ENCODE assay signal across 35 mouse cellular contexts in the genomic region with DNA sequence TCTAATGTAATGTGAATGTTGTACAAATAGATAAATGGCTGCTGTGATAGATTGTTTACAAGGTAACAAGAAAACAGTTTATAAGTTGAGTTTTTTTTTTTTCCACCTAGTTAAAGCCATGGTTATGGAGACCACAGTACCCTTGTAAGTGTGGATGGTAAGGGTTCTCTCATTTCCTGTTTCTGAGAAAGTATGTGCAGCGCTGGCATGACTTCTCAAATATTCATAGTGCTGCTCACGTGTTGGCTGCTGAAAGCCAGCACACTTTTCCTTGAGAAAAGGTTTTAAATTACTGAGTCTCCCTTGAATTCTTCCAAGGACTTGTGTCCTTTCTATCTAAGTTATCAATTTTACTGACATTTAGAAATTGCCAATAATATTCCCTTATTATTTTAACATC.
"Had no signal": no experiment of that assay in that cellular context is flagged by ENCODE, and none has a peak within 500 bp of the region (broad histone marks: within the 10 kb centered on the region; RNA-seq: fewer than 3 reads in every experiment).

No protein-coding gene starts in this region.

- H3K4me1 ChIP-seq: heart, embryonic 10.5 days; heart, embryonic 12.5 days; heart, embryonic 15.5 days; hindbrain, embryonic 10.5 days; hindbrain, embryonic 12.5 days; hindbrain, embryonic 13.5 days; hindbrain, embryonic 15.5 days; intestine, embryonic 15.5 days; kidney, embryonic 15.5 days had no signal

- H3K27ac ChIP-seq: heart, embryonic 10.5 days; heart, embryonic 13.5 days; heart, embryonic 15.5 days; hindbrain, embryonic 10.5 days; hindbrain, embryonic 12.5 days; hindbrain, embryonic 13.5 days; hindbrain, embryonic 14.5 days; hindbrain, embryonic 15.5 days; hindbrain, postnatal 0 days; intestine, embryonic 15.5 days; kidney, embryonic 15.5 days; kidney, postnatal 0 days; layer of hippocampus, adult 2 months had no signal

- H3K27me3 ChIP-seq: heart, embryonic 12.5 days; heart, embryonic 13.5 days; heart, embryonic 15.5 days; hindbrain, embryonic 12.5 days; hindbrain, embryonic 13.5 days; hindbrain, embryonic 15.5 days; intestine, embryonic 15.5 days; kidney, embryonic 15.5 days had no signal

- ATAC-seq: hindbrain, embryonic 16.5 days; hindbrain, postnatal 0 days; inflammation-experienced regulatory T-cells, adult 6 months; intestine, embryonic 15.5 days; intestine, embryonic 16.5 days; intestine, postnatal 0 days had no signal

- H3K9ac ChIP-seq: heart, embryonic 12.5 days; heart, embryonic 13.5 days; heart, embryonic 15.5 days; hindbrain, embryonic 12.5 days; hindbrain, embryonic 13.5 days; hindbrain, embryonic 14.5 days; hindbrain, embryonic 15.5 days; intestine, embryonic 15.5 days; kidney, embryonic 15.5 days had no signal

- H3K36me3 ChIP-seq: heart, embryonic 10.5 days; heart, embryonic 12.5 days; heart, embryonic 13.5 days; heart, embryonic 15.5 days; hindbrain, embryonic 10.5 days; hindbrain, embryonic 12.5 days; hindbrain, embryonic 13.5 days; hindbrain, embryonic 15.5 days; intestine, embryonic 15.5 days; kidney, embryonic 15.5 days had no signal

- H3K4me2 ChIP-seq: heart, embryonic 11.5 days; heart, embryonic 12.5 days; heart, embryonic 13.5 days; heart, embryonic 15.5 days; hindbrain, embryonic 12.5 days; hindbrain, embryonic 13.5 days; hindbrain, embryonic 14.5 days; hindbrain, embryonic 15.5 days; intestine, embryonic 15.5 days; kidney, embryonic 15.5 days had no signal

- H3K9me3 ChIP-seq: heart, embryonic 10.5 days; heart, embryonic 12.5 days; heart, embryonic 13.5 days; heart, embryonic 15.5 days; hindbrain, embryonic 10.5 days; hindbrain, embryonic 12.5 days; hindbrain, embryonic 13.5 days; hindbrain, embryonic 15.5 days; intestine, embryonic 15.5 days; kidney, embryonic 15.5 days had no signal

- H3K4me3 ChIP-seq: heart, embryonic 10.5 days; heart, embryonic 12.5 days; heart, embryonic 13.5 days; heart, embryonic 15.5 days; hindbrain, embryonic 10.5 days; hindbrain, embryonic 12.5 days; hindbrain, embryonic 13.5 days; hindbrain, embryonic 15.5 days; intestine, embryonic 15.5 days; kidney, embryonic 15.5 days; layer of hippocampus, adult 2 months had no signal

- DNase-seq: heart, postnatal 10 days; heart, postnatal 14 days; heart, postnatal 36 days; heart, postnatal 4 days; kidney, adult 11 months; kidney, adult 18-20 months; kidney, adult 2 months; kidney, adult 8-10 months; kidney, adult 9 months; kidney, postnatal 10 days; kidney, postnatal 14 days; kidney, postnatal 25 days; kidney, postnatal 36 days; kidney, postnatal 4 days; layer of hippocampus, adult 9-11 months; layer of hippocampus, postnatal 36 days had no signal
